Mouse (Mus musculus) spleen, adult 2 months (tissue): ENCODE results near the gene Stc2.

Experiments
- CTCF ChIP-seq: fragments of 200-500 bp; IDR thresholded peaks from 2 replicates; pipeline ENCODE4 v1.5.1; 2011; ENCODE audit warnings: mild to moderate bottlenecking, inconsistent platforms; ENCODE audit not compliant: insufficient read depth, insufficient read length, insufficient replicate concordance; ENCODE audit errors: extremely low read depth
- POLR2A ChIP-seq: fragments of 200-500 bp; IDR thresholded peaks from 2 replicates; pipeline ENCODE4 v1.6.1; 2011; ENCODE audit warnings: low read depth, low read length, inconsistent platforms

GRCm38 (mm10) chr11:31361047-31361446, 8.8 kb downstream of the Stc2 start:
- TF ChIP-seq CTCF (no peak), POLR2A (no peak)
